Mouse (Mus musculus) midbrain, embryonic 12.5 days (tissue): ENCODE measurements around the gene E330017A01Rik. TPM values are rescaled to one million over a fixed set of nuclear protein-coding genes. Genes with fewer than 3 reads are reported as not detected.
A peak's percentile ranks its signal among the peaks of the same experiment; 100 is the strongest.

Experiments
- ATAC-seq: fragments of 200-750 bp; cut with Nextera tagmentation; 2 replicates; pipeline ENCODE4 v1.8.0; 2017; ENCODE audit warnings: low read depth, moderate TSS enrichment, moderate library complexity; ENCODE audit not compliant: low FRiP score
- H3K27ac ChIP-seq: fragments of 300-500 bp; sonication (generic); replicated peaks from 2 replicates; pipeline ENCODE4 v1.5.1; 2016; ENCODE audit warnings: mild to moderate bottlenecking
- H3K27me3 ChIP-seq: fragments of 300-500 bp; sonication (generic); 2 replicates; pipeline ENCODE4 v1.6.1; 2016; ENCODE audit warnings: mild to moderate bottlenecking
- H3K36me3 ChIP-seq: fragments of 300-500 bp; sonication (generic); 2 replicates; pipeline ENCODE4 v1.6.1; 2016
- H3K4me1 ChIP-seq: fragments of 300-500 bp; sonication (generic); 2 replicates; pipeline ENCODE4 v1.6.1; 2016
- H3K4me2 ChIP-seq: fragments of 300-500 bp; sonication (generic); replicated peaks from 2 replicates; pipeline ENCODE4 v1.6.1; 2016; ENCODE audit warnings: mild to moderate bottlenecking, moderate library complexity
- H3K4me3 ChIP-seq: fragments of 300-500 bp; sonication (generic); 2 replicates; pipeline ENCODE4 v1.5.1; 2016; ENCODE audit warnings: mild to moderate bottlenecking
- H3K9ac ChIP-seq: fragments of 300-500 bp; sonication (generic); replicated peaks from 2 replicates; pipeline ENCODE4 v1.6.1; 2016; ENCODE audit warnings: mild to moderate bottlenecking, moderate library complexity
- H3K9me3 ChIP-seq: fragments of 300-500 bp; sonication (generic); 2 replicates; pipeline ENCODE4 v1.6.1; 2016; ENCODE audit warnings: mild to moderate bottlenecking
- WGBS: fragments of 180-500 bp; shearing (Covaris S2); methylation state at CpG from one replicate; pipeline ENCODE4 v1.1.7; 2016; 5-methylcytosine and 5-hydroxymethylcytosine counted together
- polyA plus RNA-seq: library from polyadenylated mRNA; unstranded; fragments of >200 nt; fragmentation: Nextera tagmentation; extraction: Ambion mirVana; gene quantifications from 2 replicates; pipeline ENCODE4 v1.2.1, GENCODE M21; 2016

E330017A01Rik gene
- polyA plus RNA-seq, 1 experiment from 2014 or later = not detected

GRCm38 (mm10) chr16:58658668-58659067 lies 20.1 kb upstream of the E330017A01Rik start:
- no peak overlapping the region for H3K27ac ChIP-seq
- H3K9ac ChIP-seq = no peak overlapping the region
- no peaks in the 10 kb centered on the region for H3K9me3 ChIP-seq
- H3K4me3 ChIP-seq = no peak overlapping the region
- H3K36me3 ChIP-seq = no peaks in the 10 kb centered on the region
- H3K4me1 ChIP-seq = no peaks in the 10 kb centered on the region
- no peak overlapping the region for H3K4me2 ChIP-seq
- H3K27me3 ChIP-seq = no peaks in the 10 kb centered on the region
- no peak for ATAC-seq
- WGBS = 86% methylated on average over 6 of the region's 6 CpGs

- Histone ChIP-seq H3K36me3 (no peaks in the 10 kb centered on the region), H3K9ac (no peak overlapping the region), H3K4me1 (no peaks in the 10 kb centered on the region), H3K27ac (no peak overlapping the region), H3K9me3 (no peaks in the 10 kb centered on the region), H3K4me3 (no peak overlapping the region), H3K4me2 (no peak overlapping the region), H3K27me3 (no peaks in the 10 kb centered on the region)
- WGBS = 89% methylated on average over 4 of the region's 4 CpGs
- ATAC-seq = no peak
Measured at GRCm38 (mm10) chr16:58656526-58656925, 18.0 kb upstream of the E330017A01Rik start.

- no peak overlapping the region for H3K4me2 ChIP-seq
- no peaks in the 10 kb centered on the region for H3K4me1 ChIP-seq
- no peaks in the 10 kb centered on the region for H3K9me3 ChIP-seq
- no peak overlapping the region for H3K27ac ChIP-seq
- no peaks in the 10 kb centered on the region for H3K36me3 ChIP-seq
- no peak overlapping the region for H3K9ac ChIP-seq
- no peaks in the 10 kb centered on the region for H3K27me3 ChIP-seq
- no peak for ATAC-seq
- no peak overlapping the region for H3K4me3 ChIP-seq
Measured at GRCm38 (mm10) chr16:58655751-58656150, 17.2 kb upstream of the E330017A01Rik start.

- Histone ChIP-seq H3K27ac (no peak overlapping the region), H3K4me3 (no peak overlapping the region), H3K9ac (no peak overlapping the region), H3K4me1 (no peaks in the 10 kb centered on the region), H3K4me2 (no peak overlapping the region), H3K9me3 (no peaks in the 10 kb centered on the region), H3K36me3 (no peaks in the 10 kb centered on the region), H3K27me3 (no peaks in the 10 kb centered on the region)
- 95% methylated on average over 10 of the region's 10 CpGs for WGBS
- ATAC-seq = no peak
Measured at GRCm38 (mm10) chr16:58649979-58650378, 11.4 kb upstream of the E330017A01Rik start.

GRCm38 (mm10) chr16:58638016-58638415 lies 523 bp downstream of the E330017A01Rik start:
- no peaks in the 10 kb centered on the region for H3K4me1 ChIP-seq
- no peaks in the 10 kb centered on the region for H3K27me3 ChIP-seq
- H3K4me2 ChIP-seq = no peak overlapping the region
- no peak for ATAC-seq
- no peaks in the 10 kb centered on the region for H3K36me3 ChIP-seq
- no peak overlapping the region for H3K9ac ChIP-seq
- no peak overlapping the region for H3K4me3 ChIP-seq
- 84% methylated on average over 7 of the region's 7 CpGs for WGBS
- H3K27ac ChIP-seq = no peak overlapping the region
- no peaks in the 10 kb centered on the region for H3K9me3 ChIP-seq

- Histone ChIP-seq H3K36me3 (no peaks in the 10 kb centered on the region), H3K4me1 (no peaks in the 10 kb centered on the region), H3K9me3 (no peaks in the 10 kb centered on the region), H3K4me2 (no peak overlapping the region), H3K9ac (no peak overlapping the region), H3K27ac (no peak overlapping the region), H3K27me3 (no peaks in the 10 kb centered on the region), H3K4me3 (no peak overlapping the region)
- 77% methylated on average over 4 of the region's 4 CpGs for WGBS
- ATAC-seq = no peak
Measured at GRCm38 (mm10) chr16:58637448-58637847, 1.1 kb downstream of the E330017A01Rik start.

GRCm38 (mm10) chr16:58635866-58636265 lies 2.7 kb downstream of the E330017A01Rik start:
- Histone ChIP-seq H3K9me3 (no peaks in the 10 kb centered on the region), H3K4me1 (no peaks in the 10 kb centered on the region), H3K27me3 (no peaks in the 10 kb centered on the region), H3K4me2 (no peak overlapping the region), H3K9ac (no peak overlapping the region), H3K27ac (no peak overlapping the region), H3K4me3 (no peak overlapping the region), H3K36me3 (no peaks in the 10 kb centered on the region)
- no peak for ATAC-seq
- 65% methylated on average over 2 of the region's 2 CpGs for WGBS

- ATAC-seq = no peak
- Histone ChIP-seq H3K27me3 (no peaks in the 10 kb centered on the region), H3K9ac (no peak overlapping the region), H3K4me2 (no peak overlapping the region), H3K36me3 (no peaks in the 10 kb centered on the region), H3K9me3 (no peaks in the 10 kb centered on the region), H3K27ac (no peak overlapping the region), H3K4me3 (no peak overlapping the region), H3K4me1 (no peaks in the 10 kb centered on the region)
- WGBS = 71% methylated on average over 2 of the region's 2 CpGs
Measured at GRCm38 (mm10) chr16:58629736-58630135, 8.8 kb downstream of the E330017A01Rik start.

GRCm38 (mm10) chr16:58628968-58629367 lies 9.6 kb downstream of the E330017A01Rik start:
- WGBS = 96% methylated on average over 5 of the region's 5 CpGs

GRCm38 (mm10) chr16:58628336-58628680 lies 10.2 kb downstream of the E330017A01Rik start:
- no peak for ATAC-seq

More at GRCm38 (mm10) chr16:58628968-58629367, 9.6 kb downstream of the E330017A01Rik start:
- Histone ChIP-seq H3K4me2 (no peak overlapping the region), H3K27ac (no peak overlapping the region), H3K9me3 (no peaks in the 10 kb centered on the region), H3K27me3 (no peaks in the 10 kb centered on the region), H3K36me3 (no peaks in the 10 kb centered on the region), H3K4me3 (no peak overlapping the region), H3K9ac (no peak overlapping the region), H3K4me1 (no peaks in the 10 kb centered on the region)
- no peak for ATAC-seq

GRCm38 (mm10) chr16:58627597-58628335 lies 10.8 kb downstream of the E330017A01Rik start:
- no peaks in the 10 kb centered on the region for H3K27me3 ChIP-seq
- no peak overlapping the region for H3K9ac ChIP-seq
- no peak for ATAC-seq
- no peaks in the 10 kb centered on the region for H3K9me3 ChIP-seq
- WGBS = 84% methylated on average over 4 of the region's 4 CpGs
- H3K36me3 ChIP-seq = no peaks in the 10 kb centered on the region
- no peaks in the 10 kb centered on the region for H3K4me1 ChIP-seq
- H3K4me2 ChIP-seq = no peak overlapping the region
- H3K4me3 ChIP-seq = no peak overlapping the region
- H3K27ac ChIP-seq = no peak overlapping the region

More at GRCm38 (mm10) chr16:58628336-58628680, 10.2 kb downstream of the E330017A01Rik start:
- Histone ChIP-seq H3K9ac (no peak overlapping the region), H3K9me3 (no peaks in the 10 kb centered on the region), H3K4me2 (no peak overlapping the region), H3K4me3 (no peak overlapping the region), H3K4me1 (no peaks in the 10 kb centered on the region), H3K27me3 (no peaks in the 10 kb centered on the region), H3K27ac (no peak overlapping the region), H3K36me3 (no peaks in the 10 kb centered on the region)
- WGBS = 92% methylated on average over 2 of the region's 2 CpGs

- Histone ChIP-seq H3K27me3 (no peaks in the 10 kb centered on the region), H3K4me1 (no peaks in the 10 kb centered on the region), H3K9ac (no peak overlapping the region), H3K9me3 (no peaks in the 10 kb centered on the region), H3K36me3 (no peaks in the 10 kb centered on the region), H3K4me3 (no peak overlapping the region), H3K4me2 (no peak overlapping the region), H3K27ac (no peak overlapping the region)
- 90% methylated on average over 6 of the region's 6 CpGs for WGBS
- ATAC-seq = peak; percentile 54; the same call in 1 of the 2 replicates
Measured at GRCm38 (mm10) chr16:58623944-58624343, 14.6 kb downstream of the E330017A01Rik start.

- H3K4me1 ChIP-seq = no peaks in the 10 kb centered on the region
- H3K36me3 ChIP-seq = no peaks in the 10 kb centered on the region
- no peak overlapping the region for H3K4me2 ChIP-seq
- no peaks in the 10 kb centered on the region for H3K27me3 ChIP-seq
- H3K9me3 ChIP-seq = no peaks in the 10 kb centered on the region
- no peak overlapping the region for H3K9ac ChIP-seq
- no peak for ATAC-seq
- H3K4me3 ChIP-seq = no peak overlapping the region
- WGBS = 80% methylated on average over 4 of the region's 4 CpGs
- no peak overlapping the region for H3K27ac ChIP-seq
Measured at GRCm38 (mm10) chr16:58623114-58623513, 15.4 kb downstream of the E330017A01Rik start.
